Comparison of ENCODE assay signal across 8 mouse cellular contexts in the genomic region with DNA sequence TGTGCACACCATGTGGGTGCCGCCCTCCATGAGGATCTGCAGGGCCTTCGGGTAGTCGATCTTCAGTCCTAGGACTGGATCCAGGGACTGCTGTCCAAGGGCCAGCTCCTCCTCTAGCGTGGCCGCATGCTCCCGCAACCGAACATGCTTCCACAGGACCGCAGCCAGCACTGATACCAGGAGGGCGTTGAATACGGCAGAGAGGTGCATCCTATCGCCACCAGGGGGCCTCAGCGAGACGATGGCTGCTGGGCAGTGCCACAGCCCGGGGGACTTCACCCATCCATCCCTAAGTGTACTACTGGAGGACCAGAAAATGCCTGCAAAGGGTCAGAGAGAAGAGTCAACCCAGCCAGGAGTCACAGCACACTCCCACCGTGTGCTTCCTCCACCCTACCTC. TPM values are rescaled to one million over a fixed set of nuclear protein-coding genes. Genes with fewer than 3 reads are reported as not detected.
DNase-seq lines count a peak whose midpoint lies in the region; ATAC-seq and TF ChIP-seq lines count a peak whose summit lies in the region.

No protein-coding gene starts in this region.

- H3K4me3 ChIP-seq in kidney, postnatal 0 days (replicated peaks; ENCODE audit: low read depth, low read length): no peak overlapping the region

- no peak for ATAC-seq in kidney, postnatal 0 days (replicated peaks; ENCODE audit: low FRiP score, low read depth)

- H3K4me2 ChIP-seq in kidney, postnatal 0 days (ENCODE audit: low read length): no peak overlapping the region

- WGBS in kidney, postnatal 0 days: 59% methylated on average over 15 of the region's 15 CpGs

- H3K9ac ChIP-seq in kidney, postnatal 0 days (ENCODE audit: low read depth, low read length): no peak overlapping the region

- H3K27ac ChIP-seq in kidney, postnatal 0 days: no peak overlapping the region

- H3K36me3 ChIP-seq in kidney, postnatal 0 days (ENCODE audit: insufficient read depth, low read length): no peaks in the 10 kb centered on the region

- H3K27me3 ChIP-seq in kidney, postnatal 0 days (ENCODE audit: insufficient read depth, low read length): no peaks in the 10 kb centered on the region

- no peaks in the 10 kb centered on the region for H3K9me3 ChIP-seq in kidney, postnatal 0 days (replicated peaks; ENCODE audit: low read length)

- peak; percentile 82 for TF ChIP-seq CTCF in kidney, postnatal 0 days (IDR thresholded peaks at IDR 0.05; ENCODE audit: low read depth)

- peak; percentile 75 to 76 for DNase-seq in B cell, adult 2 months
- peak; percentile 51 for DNase-seq in adrenal gland, adult 8-10 months
- DNase-seq in embryo, embryonic 9.5 days (ENCODE audit: extremely low spot score): peak; percentile 59
- DNase-seq in gastrocnemius, postnatal 4 days (ENCODE audit: low spot score in 2 of 2): peak; percentile 73 to 81
- peak; percentile 74 for DNase-seq in kidney, postnatal 0 days (ENCODE audit: low spot score)
- DNase-seq in lung, adult 18-20 months: peak; percentile 56 to 66
- DNase-seq in ovary, postnatal 36 days (ENCODE audit: low spot score): peak; percentile 83
- DNase-seq in thymus, postnatal 4 days: peak; percentile 89

- no peaks in the 10 kb centered on the region for H3K4me1 ChIP-seq in kidney, postnatal 0 days (replicated peaks; ENCODE audit: insufficient read depth, low read length)

RNA-seq across cellular contexts. Expression of gene Pomgnt2, which starts 13.4 kb away (rescaled TPM):
- total RNA-seq in adrenal gland, adult 8-10 months (2022): 10 to 100 TPM; 21.3 to 31.3 (median 28.5) TPM
- 1 to 10 TPM; 7.8 to 8.7 TPM for total RNA-seq in gastrocnemius, postnatal 4 days (2021)
- 12.6 and 13.0 TPM in 2 replicates for polyA plus RNA-seq in kidney, postnatal 0 days (2015; fragmentation: Nextera tagmentation; extraction: Ambion mirVana)

RNA-seq across cellular contexts. Expression of gene Fam198a, which starts 32.7 kb away (rescaled TPM):
- 1 to 10 TPM; 1.8 to 2.7 (median 2.3) TPM for total RNA-seq in adrenal gland, adult 8-10 months (2022)
- 10 to 100 TPM; 10.6 to 11.4 TPM for total RNA-seq in gastrocnemius, postnatal 4 days (2021)
- polyA plus RNA-seq in kidney, postnatal 0 days (2015; fragmentation: Nextera tagmentation; extraction: Ambion mirVana): 0.37 and 0.50 TPM in 2 replicates
